Mouse (Mus musculus) natural killer cell, adult 2 months (primary cell): ENCODE results near the gene 4930415O20Rik.

Experiments
- DNase-seq, 2 experiments: peaks; one replicate each; pipeline ENCODE4 v3.0.0; 2022; ENCODE audit warnings: low spot score in 2 of 2

Gene 4930415O20Rik

GRCm38 (mm10) chr15:98629464-98629863, 58.7 kb downstream of the 4930415O20Rik start:
- no peak for DNase-seq

GRCm38 (mm10) chr15:98630540-98630939, 59.7 kb downstream of the 4930415O20Rik start, which contains the start of gene Cacnb3:
Cacnb3 (plus strand) TSS chr15:98630840.
- DNase-seq = no peak

- peak; percentile 48 to 79 for DNase-seq
Observed at GRCm38 (mm10) chr15:98631493-98631892, 60.7 kb downstream of the 4930415O20Rik start.

- no peak for DNase-seq
Observed at GRCm38 (mm10) chr15:98632107-98632744, 61.4 kb downstream of the 4930415O20Rik start.

GRCm38 (mm10) chr15:98632921-98633320, 62.1 kb downstream of the 4930415O20Rik start:
- DNase-seq = no peak

GRCm38 (mm10) chr15:98633822-98634470, 63.1 kb downstream of the 4930415O20Rik start:
- DNase-seq = no peak

- DNase-seq = peak in 1 of 2 experiments; percentile 16
Observed at GRCm38 (mm10) chr15:98634541-98635081, 63.8 kb downstream of the 4930415O20Rik start.

- DNase-seq = no peak
Observed at GRCm38 (mm10) chr15:98635291-98635841, 64.6 kb downstream of the 4930415O20Rik start.

- DNase-seq = no peak
Observed at GRCm38 (mm10) chr15:98636517-98636916, 65.7 kb downstream of the 4930415O20Rik start.

- no peak for DNase-seq
Observed at GRCm38 (mm10) chr15:98637155-98637554, 66.4 kb downstream of the 4930415O20Rik start.
